Mouse (Mus musculus): Measurements from ENCODE around the gene Il17c. TPM values are rescaled to one million over a fixed set of nuclear protein-coding genes. Genes with fewer than 3 reads are reported as not detected.

The Il17c gene
- 0.16 TPM in 2 replicates for polyA plus RNA-seq (2012; rRNA removed)

GRCm38 (mm10) chr8:122421376-122422070 lies at the start of gene Il17c:
Gene Il17c, plus strand, starts transcription at chr8:122422020.
- Histone ChIP-seq H3K4me1 (ENCODE audit: control insufficient read depth, insufficient read depth, low read length) (no peaks in the 10 kb centered on the region), H3K36me3 (ENCODE audit: control insufficient read depth, insufficient read depth, low read length) (no peaks in the 10 kb centered on the region), H3K27ac (ENCODE audit: control insufficient read depth, insufficient read depth, low read depth, low read length) (no peak within 1 kb of the TSS), H3K4me3 (ENCODE audit: control insufficient read depth, low read depth, low read length) (no peak within 1 kb of the TSS), H3K27me3 (ENCODE audit: control insufficient read depth, insufficient read depth, low read length) (no peaks in the 10 kb centered on the region)
- TF ChIP-seq CTCF (IDR thresholded peaks at IDR 0.05; ENCODE audit: control insufficient read depth, insufficient read depth, insufficient replicate concordance, low read depth, low read length), result no peak
- no peak for TF ChIP-seq POLR2A (IDR thresholded peaks at IDR 0.05; ENCODE audit: control insufficient read depth, low read depth, low read length)

- Histone ChIP-seq H3K36me3 (ENCODE audit: control insufficient read depth, insufficient read depth, low read length) (no peaks in the 10 kb centered on the region), H3K4me1 (ENCODE audit: control insufficient read depth, insufficient read depth, low read length) (peaks cover 4% of the 10 kb centered on the region), H3K27ac (ENCODE audit: control insufficient read depth, insufficient read depth, low read depth, low read length) (no peak overlapping the region), H3K27me3 (ENCODE audit: control insufficient read depth, insufficient read depth, low read length) (no peaks in the 10 kb centered on the region), H3K4me3 (ENCODE audit: control insufficient read depth, low read depth, low read length) (peak overlapping the region; percentile 99)
- TF ChIP-seq POLR2A (IDR thresholded peaks at IDR 0.05; ENCODE audit: control insufficient read depth, low read depth, low read length), result no peak
- TF ChIP-seq CTCF (IDR thresholded peaks at IDR 0.05; ENCODE audit: control insufficient read depth, insufficient read depth, insufficient replicate concordance, low read depth, low read length), result no peak
These were observed 46.5 kb upstream of the Il17c start for GRCm38 (mm10) chr8:122375320-122375719.

GRCm38 (mm10) chr8:122375751-122376364 lies 46.0 kb upstream of the Il17c start:
- Histone ChIP-seq H3K27ac (ENCODE audit: control insufficient read depth, insufficient read depth, low read depth, low read length) (peak overlapping the region; percentile 58), H3K4me1 (ENCODE audit: control insufficient read depth, insufficient read depth, low read length) (peaks cover 4% of the 10 kb centered on the region), H3K36me3 (ENCODE audit: control insufficient read depth, insufficient read depth, low read length) (no peaks in the 10 kb centered on the region), H3K27me3 (ENCODE audit: control insufficient read depth, insufficient read depth, low read length) (no peaks in the 10 kb centered on the region), H3K4me3 (ENCODE audit: control insufficient read depth, low read depth, low read length) (peak overlapping the region; percentile 99)
- TF ChIP-seq CTCF (IDR thresholded peaks at IDR 0.05; ENCODE audit: control insufficient read depth, insufficient read depth, insufficient replicate concordance, low read depth, low read length) (no peak), POLR2A (IDR thresholded peaks at IDR 0.05; ENCODE audit: control insufficient read depth, low read depth, low read length) (no peak)

GRCm38 (mm10) chr8:122376365-122377231 lies 45.2 kb upstream of the Il17c start, which contains the start of gene Zc3h18:
Gene Zc3h18, plus strand, starts transcription at chr8:122376609.
- TF ChIP-seq POLR2A (IDR thresholded peaks at IDR 0.05; ENCODE audit: control insufficient read depth, low read depth, low read length) (peak; percentile 74), CTCF (IDR thresholded peaks at IDR 0.05; ENCODE audit: control insufficient read depth, insufficient read depth, insufficient replicate concordance, low read depth, low read length) (no peak)

GRCm38 (mm10) chr8:122383039-122383438 lies 38.8 kb upstream of the Il17c start:
- H3K27ac ChIP-seq (ENCODE audit: control insufficient read depth, insufficient read depth, low read depth, low read length), result no peak overlapping the region
- H3K4me1 ChIP-seq (ENCODE audit: control insufficient read depth, insufficient read depth, low read length), result no peaks in the 10 kb centered on the region
- no peaks in the 10 kb centered on the region; the same call in 1 of the 2 replicates for H3K36me3 ChIP-seq (ENCODE audit: control insufficient read depth, insufficient read depth, low read length)
- H3K4me3 ChIP-seq (ENCODE audit: control insufficient read depth, low read depth, low read length), result no peak overlapping the region
- TF ChIP-seq CTCF (IDR thresholded peaks at IDR 0.05; ENCODE audit: control insufficient read depth, insufficient read depth, insufficient replicate concordance, low read depth, low read length) (no peak), POLR2A (IDR thresholded peaks at IDR 0.05; ENCODE audit: control insufficient read depth, low read depth, low read length) (no peak)
- no peaks in the 10 kb centered on the region for H3K27me3 ChIP-seq (ENCODE audit: control insufficient read depth, insufficient read depth, low read length)

More at GRCm38 (mm10) chr8:122376365-122377231, 45.2 kb upstream of the Il17c start, which contains the start of gene Zc3h18:
- Histone ChIP-seq H3K27me3 (ENCODE audit: control insufficient read depth, insufficient read depth, low read length) (no peaks in the 10 kb centered on the region), H3K4me1 (ENCODE audit: control insufficient read depth, insufficient read depth, low read length) (peaks cover 4% of the 10 kb centered on the region), H3K36me3 (ENCODE audit: control insufficient read depth, insufficient read depth, low read length) (no peaks in the 10 kb centered on the region), H3K27ac (ENCODE audit: control insufficient read depth, insufficient read depth, low read depth, low read length) (peak within 1 kb of the TSS; percentile 100), H3K4me3 (ENCODE audit: control insufficient read depth, low read depth, low read length) (peak within 1 kb of the TSS; percentile 99)

- Histone ChIP-seq H3K27ac (ENCODE audit: control insufficient read depth, insufficient read depth, low read depth, low read length) (no peak overlapping the region), H3K27me3 (ENCODE audit: control insufficient read depth, insufficient read depth, low read length) (no peaks in the 10 kb centered on the region), H3K36me3 (ENCODE audit: control insufficient read depth, insufficient read depth, low read length) (peaks cover 2% of the 10 kb centered on the region), H3K4me1 (ENCODE audit: control insufficient read depth, insufficient read depth, low read length) (no peaks in the 10 kb centered on the region), H3K4me3 (ENCODE audit: control insufficient read depth, low read depth, low read length) (no peak overlapping the region)
- TF ChIP-seq POLR2A (IDR thresholded peaks at IDR 0.05; ENCODE audit: control insufficient read depth, low read depth, low read length) (no peak), CTCF (IDR thresholded peaks at IDR 0.05; ENCODE audit: control insufficient read depth, insufficient read depth, insufficient replicate concordance, low read depth, low read length) (no peak)
These were observed 32.5 kb upstream of the Il17c start for GRCm38 (mm10) chr8:122389357-122389756.

- Histone ChIP-seq H3K4me1 (ENCODE audit: control insufficient read depth, insufficient read depth, low read length) (no peaks in the 10 kb centered on the region), H3K36me3 (ENCODE audit: control insufficient read depth, insufficient read depth, low read length) (peaks cover 2% of the 10 kb centered on the region), H3K27ac (ENCODE audit: control insufficient read depth, insufficient read depth, low read depth, low read length) (no peak overlapping the region), H3K27me3 (ENCODE audit: control insufficient read depth, insufficient read depth, low read length) (no peaks in the 10 kb centered on the region), H3K4me3 (ENCODE audit: control insufficient read depth, low read depth, low read length) (no peak overlapping the region)
- no peak for TF ChIP-seq POLR2A (IDR thresholded peaks at IDR 0.05; ENCODE audit: control insufficient read depth, low read depth, low read length)
- no peak for TF ChIP-seq CTCF (IDR thresholded peaks at IDR 0.05; ENCODE audit: control insufficient read depth, insufficient read depth, insufficient replicate concordance, low read depth, low read length)
These were observed 31.1 kb upstream of the Il17c start for GRCm38 (mm10) chr8:122390758-122391157.

All from testis, adult 2 months (tissue).